Mouse (Mus musculus): ENCODE results near the gene Awat2. TPM values are rescaled to one million over a fixed set of nuclear protein-coding genes. Genes with fewer than 3 reads are reported as not detected.

Gene Awat2
- polyA plus RNA-seq, 1 experiment from 2014 or later = not detected

MicroRNAs within 50 kb of the gene (microRNA counts, 519-probe panel; counts per million panel counts)
- 2,896 counts per million, percentile 19 among the panel's probes with 10 or more counts for microRNA mmu-miR-676

Small RNA genes within 50 kb of the gene (microRNA-seq; reads per million reads assigned to microRNA genes)
- 358 reads per million, percentile 65 among the genes with 10 or more reads in this experiment for gene Mir676

Other genes starting within 250 kb of the Awat2 start
- not detected in 2 replicates for gene Otud6a, start 13.7 kb downstream of the Awat2 start, polyA plus RNA-seq (2014; fragmentation: Nextera tagmentation; extraction: Ambion mirVana)
- 28.2 and 32.4 TPM in 2 replicates for gene Igbp1, start 51.6 kb upstream of the Awat2 start, polyA plus RNA-seq (2014; fragmentation: Nextera tagmentation; extraction: Ambion mirVana)
- not detected in 2 replicates for gene Dgat2l6, start 82.1 kb upstream of the Awat2 start, polyA plus RNA-seq (2014; fragmentation: Nextera tagmentation; extraction: Ambion mirVana)
- gene Awat1, start 129.5 kb upstream of the Awat2 start, polyA plus RNA-seq (2014; fragmentation: Nextera tagmentation; extraction: Ambion mirVana) = not detected in 2 replicates
- not detected in 2 replicates for gene P2ry4, start 152.2 kb upstream of the Awat2 start, polyA plus RNA-seq (2014; fragmentation: Nextera tagmentation; extraction: Ambion mirVana)
- gene Arr3, start 162.8 kb upstream of the Awat2 start, polyA plus RNA-seq (2014; fragmentation: Nextera tagmentation; extraction: Ambion mirVana) = not detected in 2 replicates
- gene Kif4, start 183.0 kb upstream of the Awat2 start, polyA plus RNA-seq (2014; fragmentation: Nextera tagmentation; extraction: Ambion mirVana) = 2.1 and 3.4 TPM in 2 replicates
- 98.9 and 101 TPM in 2 replicates for gene Pdzd11, start 183.9 kb upstream of the Awat2 start, polyA plus RNA-seq (2014; fragmentation: Nextera tagmentation; extraction: Ambion mirVana)